Mouse (Mus musculus) E14TG2a.4 (cell line): ENCODE measurements around the gene Atp2b4.

ENCODE experiments used
- CTCF ChIP-seq: conservative IDR thresholded peaks from 2 replicates; pipeline ENCODE4 v1.5.1; 2014; ENCODE audit warnings: low read length
- POU5F1 ChIP-seq: IDR thresholded peaks from 2 replicates; pipeline ENCODE4 v1.6.1; 2014; ENCODE audit warnings: low read length, borderline replicate concordance

GRCm38 (mm10) chr1:133741171-133741570 lies 59.7 kb downstream of the Atp2b4 start:
- no peak for TF ChIP-seq CTCF
- no peak for TF ChIP-seq POU5F1
